26 mouse cellular contexts compared by ENCODE assay signal in the genomic region with DNA sequence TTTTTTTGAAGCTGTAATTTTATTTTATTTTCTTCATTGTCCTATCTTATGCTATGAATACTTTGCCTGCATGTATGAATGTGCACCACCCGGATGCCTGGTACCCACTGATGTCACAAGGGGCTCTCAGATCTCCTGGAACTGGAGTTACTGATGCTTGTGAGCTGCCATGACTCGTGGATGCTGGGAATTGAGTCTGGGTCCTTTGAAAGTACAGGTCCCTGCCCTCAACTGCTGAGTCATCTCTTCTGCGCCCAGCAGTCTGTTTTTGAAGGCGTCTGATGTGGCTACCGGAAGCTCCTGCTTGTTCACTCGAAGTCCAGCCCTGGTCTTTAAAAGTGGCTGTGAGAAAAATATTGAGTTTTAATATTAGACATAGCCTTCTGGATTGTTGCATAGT.
"Had no signal": no experiment of that assay in that cellular context is flagged by ENCODE, and none has a peak within 500 bp of the region (broad histone marks: within the 10 kb centered on the region; RNA-seq: fewer than 3 reads in every experiment).

No protein-coding gene starts in this region.

- H3K4me1 ChIP-seq: heart, embryonic 10.5 days; heart, embryonic 12.5 days; hindbrain, embryonic 10.5 days; intestine, embryonic 15.5 days; limb, embryonic 10.5 days; liver, embryonic 12.5 days had no signal

- ATAC-seq: hindbrain, embryonic 16.5 days; inflammation-experienced regulatory T-cells, adult 6 months; intestine, embryonic 15.5 days; intestine, postnatal 0 days; liver, embryonic 12.5 days had no signal

- H3K27me3 ChIP-seq: heart, embryonic 12.5 days; hindbrain, embryonic 12.5 days; intestine, embryonic 15.5 days; limb, embryonic 12.5 days; liver, embryonic 12.5 days had no signal

- H3K9me3 ChIP-seq: heart, embryonic 10.5 days; heart, embryonic 12.5 days; hindbrain, embryonic 10.5 days; hindbrain, embryonic 12.5 days; intestine, embryonic 15.5 days; limb, embryonic 10.5 days; limb, embryonic 12.5 days; liver, embryonic 12.5 days had no signal

- H3K4me2 ChIP-seq: heart, embryonic 12.5 days; hindbrain, embryonic 12.5 days; hindbrain, embryonic 14.5 days; intestine, embryonic 15.5 days; limb, embryonic 12.5 days; liver, embryonic 12.5 days had no signal

- H3K36me3 ChIP-seq: heart, embryonic 10.5 days; heart, embryonic 12.5 days; hindbrain, embryonic 10.5 days; hindbrain, embryonic 12.5 days; intestine, embryonic 15.5 days; limb, embryonic 10.5 days; limb, embryonic 12.5 days; liver, embryonic 12.5 days had no signal

- DNase-seq: gastrocnemius, adult 2 months; gastrocnemius, postnatal 10 days; gastrocnemius, postnatal 25 days; heart, adult 2 months; heart, postnatal 10 days; heart, postnatal 4 days; kidney, adult 18-20 months; kidney, adult 8-10 months; kidney, postnatal 10 days; kidney, postnatal 25 days; kidney, postnatal 4 days had no signal

- H3K4me3 ChIP-seq: gastrocnemius, adult 2 months; heart, adult 2 months; heart, embryonic 10.5 days; heart, embryonic 12.5 days; hindbrain, embryonic 10.5 days; hindbrain, embryonic 12.5 days; intestine, embryonic 15.5 days; layer of hippocampus, adult 2 months; left cerebral cortex, adult 2 months; limb, embryonic 10.5 days; limb, embryonic 12.5 days; liver, embryonic 12.5 days had no signal

- H3K27ac ChIP-seq: gastrocnemius, adult 2 months; heart, adult 2 months; heart, embryonic 10.5 days; hindbrain, embryonic 10.5 days; hindbrain, embryonic 12.5 days; hindbrain, embryonic 14.5 days; intestine, embryonic 15.5 days; layer of hippocampus, adult 2 months; left cerebral cortex, adult 2 months; limb, embryonic 10.5 days; limb, embryonic 12.5 days; liver, embryonic 12.5 days; liver, embryonic 14.5 days had no signal

- H3K9ac ChIP-seq: heart, embryonic 12.5 days; hindbrain, embryonic 12.5 days; hindbrain, embryonic 14.5 days; intestine, embryonic 15.5 days; limb, embryonic 12.5 days; liver, embryonic 12.5 days; liver, embryonic 14.5 days had no signal
